Mouse (Mus musculus) cerebellum, adult 9-10 months (tissue): ENCODE measurements around the gene Olfr1371.

Source experiments
- DNase-seq: peaks from one replicate; pipeline ENCODE4 v3.0.0; 2022

Gene Olfr1371

DNA sequence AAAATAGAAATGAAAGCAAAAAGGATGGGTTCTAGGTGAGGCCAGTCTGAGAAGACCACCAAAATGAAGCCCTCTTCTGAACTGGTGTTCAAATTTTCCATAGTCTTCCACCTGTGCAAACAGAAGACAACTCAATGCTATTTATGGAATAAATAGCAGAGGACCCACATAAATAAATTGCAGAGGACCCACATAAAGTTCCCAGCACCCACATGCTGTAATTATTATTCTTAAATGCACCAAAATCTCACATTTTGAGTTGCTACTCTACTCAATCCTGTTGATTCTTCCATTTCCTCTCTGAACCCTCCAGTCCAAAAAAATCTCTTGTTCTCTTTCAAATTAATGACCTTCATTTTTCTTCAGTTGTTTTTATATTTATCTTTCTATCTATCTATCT is at the start of gene Olfr1371:
TSS of gene Olfr1371 (minus strand) at position 101 of the 400 bp plus-strand sequence.
- no peak for DNase-seq

DNA sequence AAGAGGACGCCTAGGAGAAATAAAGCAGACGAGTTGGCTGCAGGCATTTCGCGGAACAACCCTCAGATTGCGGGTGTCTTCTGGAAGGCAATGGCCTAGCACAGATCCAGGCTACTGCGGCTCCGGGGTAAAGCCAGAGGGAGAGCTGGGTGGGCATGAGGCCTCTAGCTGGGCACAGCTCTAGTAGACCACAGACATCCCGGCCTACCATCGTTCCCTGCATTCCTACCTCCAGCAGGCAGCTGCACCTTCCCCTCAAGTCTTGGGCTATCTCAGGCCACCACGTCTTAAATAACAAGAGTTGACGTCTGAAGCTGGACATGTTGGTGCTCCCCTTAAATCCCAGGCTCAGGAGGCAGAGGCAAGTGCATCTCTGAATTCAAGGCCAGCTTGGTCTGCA is 48.6 kb upstream of the Olfr1371 start:
- no peak for DNase-seq

DNA sequence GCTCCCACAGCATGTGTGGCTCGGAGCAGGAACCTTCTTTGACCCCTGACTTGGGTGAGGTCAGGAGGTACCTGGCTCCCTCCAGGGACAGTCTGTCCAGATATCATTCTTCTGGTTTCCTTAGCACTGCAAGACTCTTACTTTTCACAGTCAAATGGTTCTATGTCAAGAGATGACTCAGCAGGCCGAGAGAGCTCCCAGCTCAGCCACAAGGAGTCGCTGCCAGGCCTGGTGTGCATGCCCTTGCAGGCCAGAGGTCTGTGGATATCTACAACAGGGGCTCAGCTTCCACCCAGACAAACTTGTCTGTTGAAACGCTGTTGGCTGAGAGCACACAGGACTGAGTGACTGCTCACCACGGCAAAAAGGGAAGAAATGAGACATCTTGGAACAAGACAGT is 48.1 kb upstream of the Olfr1371 start:
- no peak for DNase-seq

GRCm38 (mm10) chr11:52260878-52261277 is 47.1 kb upstream of the Olfr1371 start:
- no peak for DNase-seq

- DNase-seq: no peak
These were observed 44.9 kb upstream of the Olfr1371 start for GRCm38 (mm10) chr11:52258711-52259110.

- DNase-seq: no peak
These were observed 43.6 kb upstream of the Olfr1371 start for GRCm38 (mm10) chr11:52257376-52257775.

DNA sequence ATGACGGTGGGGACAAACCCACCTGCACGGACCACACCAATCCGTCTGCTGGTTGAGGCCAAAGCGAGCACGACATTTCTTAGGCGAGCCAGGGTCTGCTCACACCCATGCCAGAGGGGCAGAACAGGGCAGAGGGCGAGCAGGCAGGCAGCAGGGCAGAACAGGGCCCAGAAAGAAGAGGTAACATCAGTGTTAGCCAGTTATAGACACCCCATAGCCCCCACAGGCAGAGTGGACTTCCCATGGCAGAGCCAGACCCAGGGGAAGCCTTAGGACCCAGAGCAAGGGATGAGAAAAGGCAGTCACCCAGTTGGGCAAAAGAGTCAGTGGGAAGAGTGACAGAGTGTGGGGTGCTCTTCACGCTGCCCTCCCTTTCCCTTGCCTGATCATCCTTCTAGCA is 41.3 kb upstream of the Olfr1371 start:
- DNase-seq: no peak

DNA sequence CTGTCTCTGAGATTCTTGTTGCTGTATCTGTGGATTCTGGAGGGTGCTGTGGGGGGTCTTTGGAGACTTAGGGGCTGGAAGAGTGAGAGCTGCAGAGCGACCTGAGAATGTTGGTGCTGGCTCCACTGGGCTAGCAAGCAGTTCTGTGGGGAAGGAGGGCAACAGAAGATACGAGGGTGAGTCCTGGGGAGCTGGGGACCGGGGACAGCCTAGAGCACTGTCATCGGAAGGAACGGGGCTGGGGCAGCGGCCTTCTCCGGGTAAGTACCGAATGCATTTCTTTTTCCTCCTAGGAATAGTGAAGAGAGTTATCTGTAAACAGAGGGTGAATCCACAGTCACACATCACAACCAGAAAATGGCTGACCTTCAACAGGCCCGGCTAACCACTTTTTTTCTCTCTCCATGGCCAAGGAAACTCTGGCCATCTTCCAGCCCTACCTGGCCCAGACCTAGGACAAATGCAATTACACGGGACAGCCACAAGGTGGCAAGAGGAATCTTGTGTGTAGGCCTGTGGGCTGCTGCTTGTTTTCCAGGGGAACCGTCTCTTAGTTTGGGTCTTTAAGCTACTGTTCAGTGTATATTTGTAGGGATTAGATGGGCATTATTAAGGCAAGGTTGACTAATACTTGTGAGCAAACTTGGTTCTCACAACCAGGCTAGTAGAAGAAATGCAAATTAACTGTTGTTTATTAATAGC is 40.0 kb upstream of the Olfr1371 start:
- peak; percentile 89 for DNase-seq

DNA sequence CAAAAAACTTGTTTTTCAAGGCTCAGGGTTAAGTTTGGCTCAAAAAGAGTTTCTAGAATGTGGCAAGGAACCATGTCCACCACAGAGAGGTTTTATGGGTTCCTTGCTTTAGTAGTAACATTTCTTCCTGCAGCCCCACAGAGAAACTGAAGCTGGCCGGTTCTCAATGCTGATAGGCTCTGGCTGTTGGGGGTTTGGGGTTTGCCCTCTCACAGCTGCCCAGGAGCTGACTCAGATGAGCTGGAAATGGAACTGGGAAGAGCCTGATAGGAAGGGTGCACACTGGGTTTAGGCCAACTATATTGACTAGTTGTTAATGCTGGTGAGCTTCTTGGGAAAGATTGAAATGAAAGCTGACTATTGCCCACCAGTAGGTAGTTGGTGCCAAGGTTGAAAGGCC is 38.9 kb upstream of the Olfr1371 start:
- no peak for DNase-seq

- DNase-seq: no peak
These were observed 38.0 kb upstream of the Olfr1371 start for GRCm38 (mm10) chr11:52251770-52252169.

- no peak for DNase-seq
These were observed 35.7 kb upstream of the Olfr1371 start for GRCm38 (mm10) chr11:52249452-52249851.

GRCm38 (mm10) chr11:52240898-52241542 is 27.2 kb upstream of the Olfr1371 start:
- no peak for DNase-seq

DNA sequence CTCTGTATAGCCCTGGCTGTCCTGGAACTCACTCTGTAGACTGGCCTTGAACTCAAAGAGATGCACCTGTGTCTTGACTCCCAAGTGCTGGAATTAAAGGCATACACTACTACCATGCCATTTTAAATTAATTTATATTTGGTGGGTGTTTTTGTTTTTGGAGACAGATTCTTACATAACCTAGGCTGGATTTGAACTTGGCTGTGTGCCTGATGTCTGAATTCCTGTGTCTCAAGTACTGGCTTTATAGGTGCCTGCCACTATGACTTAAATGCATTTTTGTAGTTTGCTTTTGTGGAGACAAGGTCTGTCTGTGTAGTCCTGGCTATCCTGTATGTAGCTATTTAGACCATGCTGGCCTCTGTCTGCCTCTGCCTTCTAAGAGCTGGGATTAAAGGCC is 20.7 kb upstream of the Olfr1371 start:
- DNase-seq: no peak

DNA sequence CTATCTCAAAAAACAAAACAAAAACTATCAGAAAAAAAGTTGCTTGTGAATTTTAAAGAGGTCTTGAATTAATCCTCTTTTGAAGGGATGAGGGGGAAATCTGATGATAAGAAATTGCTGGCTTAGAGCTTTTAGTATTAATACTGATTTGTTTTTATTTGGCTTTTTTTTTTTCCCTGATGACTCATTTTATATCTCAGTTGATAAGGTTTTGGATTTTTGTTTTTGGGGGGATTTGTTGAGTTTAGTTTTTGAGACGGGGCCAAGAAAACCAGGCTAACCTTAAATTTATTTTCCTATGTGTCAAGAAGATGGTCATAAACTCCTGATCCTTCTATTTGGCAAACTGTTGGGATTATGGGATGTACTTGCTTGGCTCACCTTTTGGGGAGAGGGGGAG is 20.1 kb upstream of the Olfr1371 start:
- DNase-seq: no peak

DNA sequence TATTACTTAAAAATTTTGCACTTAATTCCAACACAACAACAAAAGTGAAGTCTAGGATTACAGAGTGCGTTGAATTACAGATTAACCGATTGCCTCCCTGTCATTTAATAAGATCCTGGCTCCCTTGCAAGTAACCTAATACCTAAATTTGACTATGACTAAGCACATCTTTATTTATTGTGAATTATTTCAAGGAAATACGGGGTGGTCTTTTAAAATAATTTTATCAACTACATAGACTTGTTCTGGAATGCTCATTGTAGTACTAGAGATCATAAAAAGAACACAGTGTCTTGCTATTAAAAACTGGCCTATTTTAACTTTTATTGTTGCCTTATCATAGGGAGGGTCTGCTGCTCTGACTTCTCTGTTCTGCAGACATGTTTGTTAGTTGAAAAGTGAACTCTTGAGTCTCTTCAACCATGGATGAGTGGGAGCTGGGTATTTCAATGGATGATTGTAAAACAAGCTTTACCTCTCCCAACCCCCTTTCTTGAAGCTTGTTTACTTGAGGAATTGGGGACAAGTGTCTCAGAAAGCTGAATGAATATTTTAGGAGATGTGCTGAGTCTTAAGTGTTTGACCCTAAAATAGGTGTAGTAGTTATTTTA is 19.4 kb upstream of the Olfr1371 start:
- DNase-seq: no peak

- DNase-seq: peak; percentile 90
These were observed 18.1 kb upstream of the Olfr1371 start, which contains the start of gene Skp1a for GRCm38 (mm10) chr11:52231606-52232541. Gene Skp1a, plus strand, starts transcription at chr11:52231995.

DNA sequence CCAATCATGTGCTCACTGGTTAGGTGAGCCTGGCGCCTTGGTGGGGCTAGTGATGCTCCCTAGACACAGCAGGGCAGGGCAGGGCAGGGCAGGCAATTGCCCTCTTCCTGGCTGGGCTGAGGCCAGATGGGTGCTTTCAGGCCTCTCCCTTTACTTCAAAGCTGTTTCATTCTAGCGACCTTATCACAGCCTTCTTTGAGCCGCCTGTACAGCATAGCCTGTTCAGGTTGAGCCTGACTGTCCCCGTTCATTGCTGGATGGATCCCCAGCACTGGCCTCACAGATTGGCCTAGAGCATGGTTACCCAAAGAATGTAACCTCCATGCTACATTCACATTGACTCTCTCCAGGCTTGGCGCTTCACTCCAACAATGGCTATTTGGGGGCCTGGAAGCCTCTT is 16.9 kb upstream of the Olfr1371 start:
- no peak for DNase-seq

DNA sequence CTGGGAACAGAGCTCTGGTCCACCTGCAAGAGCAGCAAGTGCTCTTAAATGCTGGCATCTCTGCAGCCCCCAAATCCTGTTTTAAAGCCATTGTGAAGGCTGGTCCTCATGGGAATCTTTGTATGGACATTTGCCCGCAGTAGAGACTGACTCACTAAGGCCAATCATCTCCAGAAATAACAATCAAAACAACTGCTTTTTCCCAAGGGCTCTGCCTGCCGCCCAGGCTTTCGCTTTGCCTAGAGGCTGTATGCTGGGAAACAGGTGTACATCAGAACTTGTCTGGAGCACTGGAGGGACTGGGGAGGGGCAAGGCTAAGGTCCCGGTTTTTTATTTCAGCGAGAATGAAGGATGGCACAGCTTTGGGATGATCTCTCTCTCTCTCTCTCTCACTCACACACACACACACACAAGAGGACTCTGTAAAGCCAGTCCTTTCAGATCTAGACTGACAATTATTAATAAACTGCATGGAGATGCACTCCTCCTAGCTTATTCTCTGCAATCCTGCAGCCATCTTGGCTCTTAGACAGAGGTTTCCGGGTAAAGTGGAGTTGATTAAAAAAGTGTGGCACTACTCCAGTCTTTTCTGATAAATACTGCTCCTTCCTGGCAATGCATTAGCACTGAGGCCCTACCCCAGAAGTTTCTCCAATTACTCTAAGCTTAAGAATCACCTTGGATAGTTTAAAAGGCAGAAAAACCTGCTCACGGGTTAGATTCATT is 15.1 kb upstream of the Olfr1371 start:
- no peak for DNase-seq

DNA sequence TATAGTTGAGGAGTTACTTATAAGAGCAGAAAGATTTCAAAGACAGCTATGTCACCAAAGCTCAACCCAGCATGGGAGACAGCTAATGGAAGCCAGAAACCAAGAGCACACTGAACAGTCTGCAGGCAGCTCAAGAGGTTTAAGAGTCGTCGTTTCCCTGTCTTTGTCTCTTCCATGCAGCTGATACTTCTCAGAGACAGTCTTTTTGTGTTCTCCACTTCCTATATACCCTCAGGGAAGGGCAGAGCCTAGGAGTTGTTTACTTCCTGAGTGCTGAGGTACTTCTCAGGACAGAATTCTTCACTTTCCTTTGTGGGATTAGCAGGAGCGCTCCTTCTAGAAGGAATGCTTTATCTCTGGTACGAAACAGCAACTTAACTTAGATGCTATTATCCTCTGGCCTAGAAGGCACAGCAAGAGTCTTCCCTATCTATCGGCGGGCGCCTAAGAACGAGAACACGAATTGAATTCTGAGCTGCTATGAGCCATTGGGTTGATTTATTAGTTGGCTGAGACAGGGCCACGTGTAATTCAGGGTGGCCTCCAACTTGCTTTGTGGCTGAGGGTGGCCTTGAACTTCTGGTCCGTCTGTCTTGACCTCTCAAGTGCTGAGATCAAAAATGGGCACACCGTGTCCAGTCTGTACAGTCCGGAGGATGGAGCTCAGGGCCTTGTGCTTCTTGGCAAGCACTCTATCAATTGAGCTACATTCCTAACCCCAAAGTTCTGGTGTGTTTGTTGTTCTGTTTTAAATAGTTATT is 13.9 kb upstream of the Olfr1371 start:
- no peak for DNase-seq

DNA sequence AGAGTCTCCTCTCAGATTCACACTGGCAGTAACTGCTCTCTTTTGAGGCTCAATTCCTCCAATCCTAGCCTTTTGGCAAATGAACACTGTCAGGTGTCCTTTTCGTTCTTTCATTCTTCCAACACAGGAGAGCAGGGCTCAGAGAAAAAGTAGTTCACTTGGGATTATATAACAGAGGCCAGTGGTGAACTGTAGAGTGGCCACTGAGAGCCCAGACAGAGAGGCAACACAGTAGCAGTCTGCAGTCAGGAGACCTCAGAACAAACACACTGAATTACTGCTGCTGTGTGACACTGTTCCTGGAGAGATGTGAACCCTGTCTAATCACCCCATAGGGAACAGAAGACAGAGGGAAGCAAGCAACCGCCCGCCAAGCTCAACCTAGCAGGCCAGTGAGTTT is 13.3 kb upstream of the Olfr1371 start:
- no peak for DNase-seq

DNA sequence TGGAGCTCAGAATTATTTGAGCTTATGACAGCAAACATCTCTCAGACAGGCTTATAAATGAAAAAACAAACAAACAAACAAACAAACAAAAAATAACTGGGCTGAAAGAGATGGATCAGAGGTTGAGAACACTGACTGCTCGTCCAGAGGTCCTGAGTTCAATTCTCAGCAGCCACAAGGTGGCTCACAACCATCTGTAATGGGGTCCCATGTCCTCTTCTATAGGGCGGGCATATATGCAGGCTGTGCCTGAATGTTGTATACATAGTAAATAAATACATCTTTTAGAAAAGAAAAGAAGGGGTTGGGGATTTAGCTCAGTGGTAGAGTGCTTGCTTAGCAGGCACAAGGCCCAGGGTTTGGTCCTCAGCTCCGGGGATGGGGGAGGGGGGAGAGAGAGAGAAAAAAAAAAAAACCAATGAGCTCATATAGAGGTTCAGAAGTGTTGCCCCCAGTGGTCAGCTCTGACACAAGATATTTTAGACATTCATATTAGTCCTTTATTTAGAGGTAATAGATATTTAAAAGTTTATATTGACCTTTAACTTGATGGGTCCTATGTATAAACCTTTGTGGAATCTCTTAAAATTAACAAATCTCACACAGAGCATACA is 12.3 kb upstream of the Olfr1371 start:
- DNase-seq: no peak
